Mouse (Mus musculus): ENCODE results near the gene Tnrc6b. TPM values are rescaled to one million over a fixed set of nuclear protein-coding genes. Genes with fewer than 3 reads are reported as not detected.

Tnrc6b gene
- polyA plus RNA-seq, 1 experiment from 2014 or later = 36.8 TPM

GRCm38 (mm10) chr15:80975666-80976065 lies 264.6 kb downstream of the Tnrc6b start:
- H3K36me3 ChIP-seq = peaks cover 5% of the 10 kb centered on the region; the same call in 1 of the 2 replicates
- H3K27me3 ChIP-seq (replicated peaks) = no peaks in the 10 kb centered on the region
- WGBS = 85% methylated on average over 3 of the region's 3 CpGs
- no peak overlapping the region for H3K9ac ChIP-seq
- H3K4me2 ChIP-seq = no peak overlapping the region
- H3K4me3 ChIP-seq = no peak overlapping the region
- no peak for ATAC-seq (ENCODE audit: insufficient number of reproducible peaks, low FRiP score)
- H3K27ac ChIP-seq (ENCODE audit: poor library complexity, severe bottlenecking) = no peak overlapping the region
- peaks cover 24% of the 10 kb centered on the region for H3K4me1 ChIP-seq (replicated peaks)
- no peaks in the 10 kb centered on the region for H3K9me3 ChIP-seq (replicated peaks)

GRCm38 (mm10) chr15:80977620-80978334 lies 266.7 kb downstream of the Tnrc6b start, which contains the start of gene Sgsm3:
TSS of gene Sgsm3 (plus strand) at chr15:80977765.
- H3K9me3 ChIP-seq (replicated peaks) = no peaks in the 10 kb centered on the region
- peak within 1 kb of the TSS; percentile 86 for H3K4me3 ChIP-seq
- peak within 1 kb of the TSS; percentile 83 for H3K4me2 ChIP-seq
- no peaks in the 10 kb centered on the region for H3K27me3 ChIP-seq (replicated peaks)
- H3K4me1 ChIP-seq (replicated peaks) = peaks cover 19% of the 10 kb centered on the region
- H3K36me3 ChIP-seq = no peaks in the 10 kb centered on the region
- WGBS = under 1% methylated on average over 67 of the region's 67 CpGs
- peak; percentile 84 for ATAC-seq (ENCODE audit: insufficient number of reproducible peaks, low FRiP score)
- peak within 1 kb of the TSS; percentile 84 for H3K9ac ChIP-seq
- H3K27ac ChIP-seq (ENCODE audit: poor library complexity, severe bottlenecking) = no peak within 1 kb of the TSS

GRCm38 (mm10) chr15:80979611-80980010 lies 268.5 kb downstream of the Tnrc6b start:
- peaks cover 19% of the 10 kb centered on the region for H3K4me1 ChIP-seq (replicated peaks)
- H3K9ac ChIP-seq = no peak overlapping the region
- no peak overlapping the region for H3K4me3 ChIP-seq
- H3K4me2 ChIP-seq = no peak overlapping the region
- no peaks in the 10 kb centered on the region for H3K9me3 ChIP-seq (replicated peaks)
- WGBS = 63% methylated on average over 4 of the region's 4 CpGs
- no peaks in the 10 kb centered on the region for H3K27me3 ChIP-seq (replicated peaks)
- ATAC-seq (ENCODE audit: insufficient number of reproducible peaks, low FRiP score) = no peak
- H3K36me3 ChIP-seq = no peaks in the 10 kb centered on the region
- no peak overlapping the region; the same call in 1 of the 2 replicates for H3K27ac ChIP-seq (ENCODE audit: poor library complexity, severe bottlenecking)

- Histone ChIP-seq H3K9me3 (replicated peaks) (no peaks in the 10 kb centered on the region), H3K36me3 (no peaks in the 10 kb centered on the region), H3K4me1 (replicated peaks) (peaks cover 19% of the 10 kb centered on the region), H3K9ac (no peak overlapping the region), H3K27me3 (replicated peaks) (no peaks in the 10 kb centered on the region), H3K27ac (ENCODE audit: poor library complexity, severe bottlenecking) (no peak overlapping the region), H3K4me3 (no peak overlapping the region), H3K4me2 (no peak overlapping the region)
- ATAC-seq (ENCODE audit: insufficient number of reproducible peaks, low FRiP score) = no peak
- WGBS = 33% methylated on average over 4 of the region's 4 CpGs
Measured at GRCm38 (mm10) chr15:80981176-80981575, 270.1 kb downstream of the Tnrc6b start.

GRCm38 (mm10) chr15:80983264-80983663 lies 272.2 kb downstream of the Tnrc6b start:
- H3K4me3 ChIP-seq = no peak overlapping the region
- ATAC-seq (ENCODE audit: insufficient number of reproducible peaks, low FRiP score) = no peak
- H3K4me2 ChIP-seq = no peak overlapping the region
- peaks cover 17% of the 10 kb centered on the region for H3K4me1 ChIP-seq (replicated peaks)
- no peaks in the 10 kb centered on the region for H3K9me3 ChIP-seq (replicated peaks)
- H3K27ac ChIP-seq (ENCODE audit: poor library complexity, severe bottlenecking) = no peak overlapping the region
- H3K36me3 ChIP-seq = no peaks in the 10 kb centered on the region
- no peaks in the 10 kb centered on the region for H3K27me3 ChIP-seq (replicated peaks)
- no peak overlapping the region for H3K9ac ChIP-seq
- WGBS = 88% methylated on average over 2 of the region's 2 CpGs

- H3K9me3 ChIP-seq (replicated peaks) = no peaks in the 10 kb centered on the region
- no peaks in the 10 kb centered on the region for H3K4me1 ChIP-seq (replicated peaks)
- ATAC-seq (ENCODE audit: insufficient number of reproducible peaks, low FRiP score) = no peak
- H3K4me3 ChIP-seq = no peak overlapping the region
- H3K27ac ChIP-seq (ENCODE audit: poor library complexity, severe bottlenecking) = no peak overlapping the region
- H3K27me3 ChIP-seq (replicated peaks) = no peaks in the 10 kb centered on the region
- H3K9ac ChIP-seq = no peak overlapping the region
- H3K4me2 ChIP-seq = no peak overlapping the region
- H3K36me3 ChIP-seq = no peaks in the 10 kb centered on the region
- 25% methylated on average over 1 of the region's 1 CpGs for WGBS
Measured at GRCm38 (mm10) chr15:80988331-80988730, 277.2 kb downstream of the Tnrc6b start.

GRCm38 (mm10) chr15:80989712-80990111 lies 278.6 kb downstream of the Tnrc6b start:
- WGBS = 60% methylated on average over 3 of the region's 3 CpGs

More at GRCm38 (mm10) chr15:80989712-80990111, 278.6 kb downstream of the Tnrc6b start:
- Histone ChIP-seq H3K4me1 (replicated peaks) (no peaks in the 10 kb centered on the region), H3K9me3 (replicated peaks) (no peaks in the 10 kb centered on the region), H3K27me3 (replicated peaks) (no peaks in the 10 kb centered on the region), H3K9ac (no peak overlapping the region), H3K4me2 (no peak overlapping the region), H3K36me3 (no peaks in the 10 kb centered on the region), H3K4me3 (no peak overlapping the region), H3K27ac (ENCODE audit: poor library complexity, severe bottlenecking) (no peak overlapping the region)
- no peak for ATAC-seq (ENCODE audit: insufficient number of reproducible peaks, low FRiP score)

Small RNA genes within 50 kb of the gene (microRNA-seq; reads per million reads assigned to microRNA genes)
- gene Mir5113 = 13.0 reads per million, percentile 28 among the genes with 10 or more reads in this experiment

Other genes with a start within 250 kb of the Tnrc6b start
- not detected in 2 replicates for gene Enthd1, start 146.2 kb upstream of the Tnrc6b start, polyA plus RNA-seq (2016; fragmentation: Nextera tagmentation; extraction: Ambion mirVana)
- gene Grap2, start 138.7 kb upstream of the Tnrc6b start, polyA plus RNA-seq (2016; fragmentation: Nextera tagmentation; extraction: Ambion mirVana) = 11.2 and 12.0 TPM in 2 replicates
- 0.08 and 0.20 TPM in 2 replicates for gene Fam83f, start 39.5 kb upstream of the Tnrc6b start, polyA plus RNA-seq (2016; fragmentation: Nextera tagmentation; extraction: Ambion mirVana)
- gene Adsl, start 237.2 kb downstream of the Tnrc6b start, polyA plus RNA-seq (2016; fragmentation: Nextera tagmentation; extraction: Ambion mirVana) = 162 and 167 TPM in 2 replicates